Mouse (Mus musculus): ENCODE data around the gene Cdcp1. TPM values are rescaled to one million over a fixed set of nuclear protein-coding genes. Genes with fewer than 3 reads are reported as not detected.

The Cdcp1 gene
- polyA plus RNA-seq, 1 experiment from 2014 or later = 0.13 TPM

GRCm38 (mm10) chr9:123240271-123240670 is 24.4 kb upstream of the Cdcp1 start:
- no peak overlapping the region for H3K4me3 ChIP-seq (replicated peaks)
- H3K9me3 ChIP-seq (replicated peaks) = no peaks in the 10 kb centered on the region
- H3K36me3 ChIP-seq = no peaks in the 10 kb centered on the region
- H3K4me1 ChIP-seq (replicated peaks) = peaks cover 11% of the 10 kb centered on the region; the same call in 1 of the 2 replicates
- WGBS (ENCODE audit: insufficient replicate concordance) = 85% methylated on average over 5 of the region's 5 CpGs
- H3K9ac ChIP-seq = no peak overlapping the region
- ATAC-seq (ENCODE audit: low read depth) = no peak
- no peak overlapping the region for H3K4me2 ChIP-seq
- DNase-seq = no peak
- H3K27me3 ChIP-seq = no peaks in the 10 kb centered on the region
- no peak overlapping the region for H3K27ac ChIP-seq

- Histone ChIP-seq H3K27me3 (no peaks in the 10 kb centered on the region), H3K4me2 (no peak overlapping the region), H3K27ac (no peak overlapping the region), H3K36me3 (no peaks in the 10 kb centered on the region), H3K4me1 (replicated peaks) (peaks cover 11% of the 10 kb centered on the region; the same call in 1 of the 2 replicates), H3K9ac (no peak overlapping the region), H3K9me3 (replicated peaks) (no peaks in the 10 kb centered on the region), H3K4me3 (replicated peaks) (no peak overlapping the region)
- ATAC-seq (ENCODE audit: low read depth) = no peak
- DNase-seq = no peak
- 68% methylated on average over 2 of the region's 2 CpGs for WGBS (ENCODE audit: insufficient replicate concordance)
Measured at GRCm38 (mm10) chr9:123239651-123240050, 23.8 kb upstream of the Cdcp1 start.

DNA sequence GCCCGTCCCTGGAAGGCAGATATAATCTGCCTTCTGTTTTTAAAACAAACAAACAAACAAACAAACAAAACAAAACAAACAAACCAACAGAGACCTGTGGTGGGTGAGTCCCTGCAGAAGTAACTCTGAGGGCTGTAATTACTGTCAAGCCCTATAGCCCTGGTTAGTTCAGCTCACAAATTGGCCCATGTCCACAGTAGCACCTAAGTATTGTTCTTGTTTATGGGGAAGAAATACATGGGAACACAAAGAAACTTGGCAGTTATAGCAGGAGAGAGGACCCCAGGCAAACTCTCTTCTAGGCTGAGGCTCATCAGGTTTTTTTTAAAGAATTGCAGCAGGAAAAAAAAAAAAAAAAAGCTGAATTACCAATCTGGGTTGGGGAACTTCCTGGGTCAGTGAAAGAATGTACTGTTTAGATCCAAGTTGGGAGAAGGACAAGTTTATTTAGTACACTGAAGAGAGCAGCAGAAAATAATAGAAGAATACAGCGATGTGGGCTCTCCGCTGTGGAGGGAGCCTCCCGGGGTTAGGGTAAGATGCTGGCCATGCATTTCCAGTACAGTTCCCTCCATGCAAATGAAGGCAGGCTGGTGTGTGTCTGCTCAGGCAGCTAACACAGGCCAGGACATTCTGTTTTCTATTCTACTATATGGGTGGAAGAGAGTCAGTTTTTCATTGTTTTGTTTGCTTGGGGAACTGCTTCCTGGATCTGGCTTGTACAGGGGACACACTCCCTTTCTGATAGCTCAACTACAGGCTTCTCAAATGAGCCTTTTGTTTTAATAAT is 22.6 kb upstream of the Cdcp1 start:
- Histone ChIP-seq H3K4me2 (no peak overlapping the region), H3K27me3 (no peaks in the 10 kb centered on the region), H3K36me3 (no peaks in the 10 kb centered on the region), H3K9ac (no peak overlapping the region), H3K9me3 (replicated peaks) (no peaks in the 10 kb centered on the region), H3K27ac (no peak overlapping the region), H3K4me3 (replicated peaks) (no peak overlapping the region), H3K4me1 (replicated peaks) (peaks cover 11% of the 10 kb centered on the region; the same call in 1 of the 2 replicates)
- WGBS (ENCODE audit: insufficient replicate concordance) = 57% methylated on average over 4 of the region's 4 CpGs
- ATAC-seq (ENCODE audit: low read depth) (no peak), DNase-seq (no peak)

- Histone ChIP-seq H3K9me3 (replicated peaks) (no peaks in the 10 kb centered on the region), H3K4me3 (replicated peaks) (no peak overlapping the region), H3K4me1 (replicated peaks) (peaks cover 11% of the 10 kb centered on the region; the same call in 1 of the 2 replicates), H3K36me3 (no peaks in the 10 kb centered on the region), H3K9ac (no peak overlapping the region), H3K27ac (no peak overlapping the region), H3K4me2 (no peak overlapping the region), H3K27me3 (no peaks in the 10 kb centered on the region)
- WGBS (ENCODE audit: insufficient replicate concordance) = 18% methylated on average over 2 of the region's 2 CpGs
- 0 out of 2 replicates have a peak, but pooled peaks have one; percentile 18 for ATAC-seq (ENCODE audit: low read depth)
- no peak for DNase-seq
Measured at GRCm38 (mm10) chr9:123237739-123238138, 21.9 kb upstream of the Cdcp1 start.

DNA sequence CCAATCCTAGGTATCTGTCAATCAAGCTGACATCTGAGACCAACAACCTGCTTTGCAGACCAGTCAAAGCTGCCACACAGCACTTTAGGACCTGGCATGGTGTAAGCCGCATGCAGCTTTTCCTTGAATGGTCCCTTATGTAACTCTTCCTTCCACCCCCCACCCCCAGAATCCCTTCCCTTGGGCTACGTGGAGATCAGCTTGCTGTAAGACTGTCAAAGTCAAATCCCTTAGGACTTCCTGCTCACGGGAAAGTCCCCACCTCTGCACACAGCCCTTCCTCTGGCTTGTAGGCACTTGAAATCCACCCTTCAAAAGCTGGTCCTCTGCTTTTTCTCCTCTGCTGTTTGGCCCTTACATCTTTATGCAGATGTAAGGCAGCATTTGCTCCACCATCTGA is 19.8 kb upstream of the Cdcp1 start:
- DNase-seq = no peak
- Histone ChIP-seq H3K4me3 (replicated peaks) (no peak overlapping the region), H3K27ac (no peak overlapping the region), H3K4me2 (no peak overlapping the region), H3K4me1 (replicated peaks) (peaks cover 11% of the 10 kb centered on the region; the same call in 1 of the 2 replicates), H3K9me3 (replicated peaks) (no peaks in the 10 kb centered on the region), H3K27me3 (no peaks in the 10 kb centered on the region), H3K36me3 (no peaks in the 10 kb centered on the region), H3K9ac (no peak overlapping the region)
- WGBS (ENCODE audit: insufficient replicate concordance) = 42% methylated on average over 3 of the region's 3 CpGs
- no peak for ATAC-seq (ENCODE audit: low read depth)

DNA sequence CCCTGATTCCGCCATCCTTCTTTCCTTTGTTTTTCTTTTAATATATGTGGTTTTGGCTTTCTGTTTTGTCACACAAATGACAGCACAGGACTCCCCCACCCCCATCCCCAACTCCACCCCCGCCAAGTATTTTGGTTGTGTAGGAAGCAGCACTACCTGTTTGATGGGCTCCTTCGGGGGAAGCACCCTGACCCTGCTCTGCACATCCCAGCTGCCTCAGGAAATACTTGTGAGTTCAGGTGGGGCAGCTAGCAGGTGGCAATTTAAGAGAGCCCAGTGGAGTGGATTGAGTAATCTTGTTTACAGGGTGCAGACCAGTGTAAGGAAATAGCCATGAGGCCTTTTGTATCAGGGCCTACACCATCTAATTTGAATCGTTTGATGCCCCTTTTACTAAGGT is 14.0 kb upstream of the Cdcp1 start:
- no peak overlapping the region for H3K27ac ChIP-seq
- no peak overlapping the region for H3K4me3 ChIP-seq (replicated peaks)
- H3K9ac ChIP-seq = no peak overlapping the region
- 59% methylated on average over 4 of the region's 4 CpGs for WGBS (ENCODE audit: insufficient replicate concordance)
- H3K4me2 ChIP-seq = no peak overlapping the region
- DNase-seq (no peak), ATAC-seq (ENCODE audit: low read depth) (no peak)
- H3K9me3 ChIP-seq (replicated peaks) = no peaks in the 10 kb centered on the region
- H3K4me1 ChIP-seq (replicated peaks) = peaks cover 43% of the 10 kb centered on the region
- no peaks in the 10 kb centered on the region for H3K27me3 ChIP-seq
- no peaks in the 10 kb centered on the region for H3K36me3 ChIP-seq

- Histone ChIP-seq H3K27ac (no peak overlapping the region; the same call in 1 of the 2 replicates), H3K4me2 (no peak overlapping the region), H3K4me1 (replicated peaks) (peaks cover 54% of the 10 kb centered on the region)
Measured at GRCm38 (mm10) chr9:123228671-123229070, 12.8 kb upstream of the Cdcp1 start.

GRCm38 (mm10) chr9:123227106-123227750 is 11.4 kb upstream of the Cdcp1 start:
- peak overlapping the region; percentile 52 for H3K4me2 ChIP-seq
- H3K9me3 ChIP-seq (replicated peaks) = no peaks in the 10 kb centered on the region
- DNase-seq (peak; percentile 57), ATAC-seq (ENCODE audit: low read depth) (peak; percentile 95)
- 20% methylated on average over 3 of the region's 3 CpGs for WGBS (ENCODE audit: insufficient replicate concordance)
- peak overlapping the region; percentile 46; the same call in 1 of the 2 replicates for H3K9ac ChIP-seq
- H3K27me3 ChIP-seq = no peaks in the 10 kb centered on the region
- H3K36me3 ChIP-seq = no peaks in the 10 kb centered on the region
- peak overlapping the region; percentile 77 for H3K27ac ChIP-seq
- H3K4me1 ChIP-seq (replicated peaks) = peaks cover 56% of the 10 kb centered on the region
- H3K4me3 ChIP-seq (replicated peaks) = no peak overlapping the region

More at GRCm38 (mm10) chr9:123228671-123229070, 12.8 kb upstream of the Cdcp1 start:
- no peak for ATAC-seq (ENCODE audit: low read depth)
- H3K4me3 ChIP-seq (replicated peaks) = no peak overlapping the region
- 0 out of 2 replicates have a peak overlapping the region, but pooled peaks have one; percentile 13 for H3K9ac ChIP-seq
- no peaks in the 10 kb centered on the region for H3K27me3 ChIP-seq
- DNase-seq = no peak
- H3K36me3 ChIP-seq = no peaks in the 10 kb centered on the region
- H3K9me3 ChIP-seq (replicated peaks) = no peaks in the 10 kb centered on the region

GRCm38 (mm10) chr9:123224863-123225431 is 9.1 kb upstream of the Cdcp1 start:
- 15% methylated on average over 2 of the region's 2 CpGs for WGBS (ENCODE audit: insufficient replicate concordance)
- ATAC-seq (ENCODE audit: low read depth) = peak; percentile 37
- peak overlapping the region; percentile 59 for H3K27ac ChIP-seq

DNA sequence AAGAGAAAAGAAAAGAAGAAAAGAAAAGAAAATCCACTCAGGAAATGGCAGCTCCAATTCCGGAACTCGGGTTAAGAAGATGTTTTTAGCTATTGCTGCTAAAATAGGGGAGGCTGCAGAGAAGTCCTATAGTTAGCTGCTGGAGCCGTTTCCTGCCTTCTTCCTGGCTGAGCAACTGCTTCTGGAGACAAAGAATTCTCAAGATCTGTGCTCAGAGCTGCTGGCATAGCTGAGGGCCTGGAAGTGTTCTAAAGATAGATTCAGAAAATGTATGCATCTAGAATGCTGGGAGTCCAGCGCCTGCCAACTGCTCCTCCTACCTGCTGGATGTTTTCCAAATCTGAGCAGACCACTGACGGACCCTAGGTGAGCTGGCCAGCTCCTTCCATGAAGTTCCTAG is 4.0 kb upstream of the Cdcp1 start:
- Histone ChIP-seq H3K9ac (no peak overlapping the region), H3K27me3 (peaks cover 19% of the 10 kb centered on the region), H3K27ac (no peak overlapping the region; the same call in 1 of the 2 replicates), H3K4me3 (replicated peaks) (no peak overlapping the region), H3K9me3 (replicated peaks) (no peaks in the 10 kb centered on the region), H3K4me2 (no peak overlapping the region), H3K4me1 (replicated peaks) (peaks cover 23% of the 10 kb centered on the region), H3K36me3 (no peaks in the 10 kb centered on the region)
- ATAC-seq (ENCODE audit: low read depth) (no peak), DNase-seq (no peak)
- WGBS (ENCODE audit: insufficient replicate concordance) = 23% methylated on average over 5 of the region's 5 CpGs

More at GRCm38 (mm10) chr9:123224863-123225431, 9.1 kb upstream of the Cdcp1 start:
- DNase-seq = no peak
- Histone ChIP-seq H3K36me3 (no peaks in the 10 kb centered on the region), H3K27me3 (no peaks in the 10 kb centered on the region), H3K9ac (no peak overlapping the region), H3K4me3 (replicated peaks) (no peak overlapping the region), H3K4me1 (replicated peaks) (peaks cover 56% of the 10 kb centered on the region), H3K4me2 (no peak overlapping the region), H3K9me3 (replicated peaks) (no peaks in the 10 kb centered on the region)

GRCm38 (mm10) chr9:123213371-123213770 is 2.5 kb downstream of the Cdcp1 start:
- Histone ChIP-seq H3K36me3 (no peaks in the 10 kb centered on the region), H3K27me3 (peaks cover 23% of the 10 kb centered on the region), H3K27ac (no peak overlapping the region), H3K9me3 (replicated peaks) (no peaks in the 10 kb centered on the region), H3K4me3 (replicated peaks) (no peak overlapping the region), H3K9ac (no peak overlapping the region), H3K4me1 (replicated peaks) (peaks cover 10% of the 10 kb centered on the region; the same call in 1 of the 2 replicates), H3K4me2 (no peak overlapping the region)
- no peak for ATAC-seq (ENCODE audit: low read depth)
- WGBS (ENCODE audit: insufficient replicate concordance) = 47% methylated on average over 9 of the region's 9 CpGs
- DNase-seq = no peak

Measured in liver, embryonic 13.5 days (tissue).